Mouse (Mus musculus) kidney, embryonic 15.5 days (tissue): ENCODE data around the gene Wbp1. TPM values are rescaled to one million over a fixed set of nuclear protein-coding genes. Genes with fewer than 3 reads are reported as not detected.
A peak's percentile ranks its signal among the peaks of the same experiment; 100 is the strongest.

Experiments
- ATAC-seq: fragments of 200-750 bp; cut with Nextera tagmentation; replicated peaks from 2 replicates; pipeline ENCODE4 v1.8.0; 2017; ENCODE audit warnings: moderate TSS enrichment; ENCODE audit not compliant: low FRiP score
- H3K27ac ChIP-seq: fragments of 300-500 bp; sonication (generic); 2 replicates; pipeline ENCODE4 v1.5.1; 2015; ENCODE audit warnings: mild to moderate bottlenecking, inconsistent platforms
- H3K27me3 ChIP-seq: fragments of 300-500 bp; sonication (generic); 2 replicates; pipeline ENCODE4 v1.6.1; 2015; ENCODE audit warnings: inconsistent platforms
- H3K36me3 ChIP-seq: fragments of 300-500 bp; sonication (generic); 2 replicates; pipeline ENCODE4 v1.6.1; 2015; ENCODE audit warnings: inconsistent platforms
- H3K4me1 ChIP-seq: fragments of 300-500 bp; sonication (generic); 2 replicates; pipeline ENCODE4 v1.6.1; 2015; ENCODE audit warnings: inconsistent platforms
- H3K4me2 ChIP-seq: fragments of 300-500 bp; sonication (generic); 2 replicates; pipeline ENCODE4 v1.6.1; 2015; ENCODE audit warnings: moderate library complexity, mild to moderate bottlenecking, inconsistent platforms
- H3K4me3 ChIP-seq: fragments of 300-500 bp; sonication (generic); replicated peaks from 2 replicates; pipeline ENCODE4 v1.5.1; 2015; ENCODE audit warnings: mild to moderate bottlenecking, inconsistent platforms
- H3K9ac ChIP-seq: fragments of 300-500 bp; sonication (generic); 2 replicates; pipeline ENCODE4 v1.6.1; 2015; ENCODE audit warnings: mild to moderate bottlenecking, inconsistent platforms
- H3K9me3 ChIP-seq: fragments of 300-500 bp; sonication (generic); replicated peaks from 2 replicates; pipeline ENCODE4 v1.6.1; 2016; ENCODE audit warnings: inconsistent platforms
- WGBS: fragments of 180-500 bp; shearing (Covaris S2); methylation state at CpG from one replicate; pipeline ENCODE4 v1.1.7; 2015; ENCODE audit warnings: mixed read lengths; 5-methylcytosine and 5-hydroxymethylcytosine counted together
- polyA plus RNA-seq: library from polyadenylated mRNA; unstranded; fragments of >200 nt; fragmentation: Nextera tagmentation; extraction: Ambion mirVana; gene quantifications from 2 replicates; pipeline ENCODE4 v1.2.1, GENCODE M21; 2015

Gene Wbp1
- polyA plus RNA-seq, 1 experiment from 2014 or later, result 144 TPM

GRCm38 (mm10) chr6:83111510-83112136, 9.7 kb downstream of the Wbp1 start:
- Histone ChIP-seq H3K9ac (no peak overlapping the region), H3K36me3 (peaks cover 20% of the 10 kb centered on the region), H3K9me3 (no peaks in the 10 kb centered on the region), H3K27ac (no peak overlapping the region), H3K4me2 (no peak overlapping the region), H3K27me3 (no peaks in the 10 kb centered on the region), H3K4me3 (no peak overlapping the region), H3K4me1 (peaks cover 45% of the 10 kb centered on the region)
- no peak for ATAC-seq
- WGBS, result 94% methylated on average over 4 of the region's 4 CpGs

GRCm38 (mm10) chr6:83108762-83109668, 12.3 kb downstream of the Wbp1 start, which contains the start of gene Mrpl53:
Gene Mrpl53 (plus strand): TSS chr6:83109040.
- Histone ChIP-seq H3K4me2 (peak within 1 kb of the TSS; percentile 88), H3K27me3 (no peaks in the 10 kb centered on the region), H3K27ac (peak within 1 kb of the TSS; percentile 89), H3K4me1 (peaks cover 26% of the 10 kb centered on the region), H3K4me3 (peak within 1 kb of the TSS; percentile 76), H3K9ac (peak within 1 kb of the TSS; percentile 90), H3K36me3 (peaks cover 31% of the 10 kb centered on the region), H3K9me3 (no peaks in the 10 kb centered on the region)
- peak; percentile 88 for ATAC-seq
- WGBS, result under 1% methylated on average over 76 of the region's 76 CpGs

- ATAC-seq, result 0 out of 2 replicates have a peak, but pooled peaks have one; percentile 30
- H3K36me3 ChIP-seq, result peaks cover 31% of the 10 kb centered on the region
- H3K9ac ChIP-seq, result peak overlapping the region; percentile 90; the same call in 1 of the 2 replicates
- H3K27ac ChIP-seq, result 0 out of 2 replicates have a peak overlapping the region, but pooled peaks have one; percentile 89
- H3K27me3 ChIP-seq, result no peaks in the 10 kb centered on the region
- no peaks in the 10 kb centered on the region for H3K9me3 ChIP-seq
- WGBS, result 37% methylated on average over 13 of the region's 13 CpGs
- H3K4me1 ChIP-seq, result peaks cover 34% of the 10 kb centered on the region
- peak overlapping the region; percentile 76; the same call in 1 of the 2 replicates for H3K4me3 ChIP-seq
- peak overlapping the region; percentile 88 for H3K4me2 ChIP-seq
These were observed 13.6 kb downstream of the Wbp1 start for GRCm38 (mm10) chr6:83107566-83108400.

- Histone ChIP-seq H3K4me3 (no peak overlapping the region), H3K27ac (no peak overlapping the region), H3K4me1 (peaks cover 37% of the 10 kb centered on the region), H3K4me2 (no peak overlapping the region), H3K9ac (no peak overlapping the region), H3K36me3 (peaks cover 21% of the 10 kb centered on the region), H3K9me3 (no peaks in the 10 kb centered on the region), H3K27me3 (no peaks in the 10 kb centered on the region)
- ATAC-seq, result no peak
- WGBS, result 76% methylated on average over 4 of the region's 4 CpGs
These were observed 17.2 kb downstream of the Wbp1 start for GRCm38 (mm10) chr6:83104158-83104557.

- WGBS, result 57% methylated on average over 11 of the region's 11 CpGs
- ATAC-seq, result no peak
- Histone ChIP-seq H3K27me3 (no peaks in the 10 kb centered on the region), H3K9me3 (no peaks in the 10 kb centered on the region), H3K27ac (no peak overlapping the region), H3K4me1 (peaks cover 36% of the 10 kb centered on the region), H3K4me2 (peak overlapping the region; percentile 97), H3K4me3 (0 out of 2 replicates have a peak overlapping the region, but pooled peaks have one; percentile 80), H3K36me3 (peaks cover 21% of the 10 kb centered on the region), H3K9ac (0 out of 2 replicates have a peak overlapping the region, but pooled peaks have one; percentile 79)
These were observed 18.2 kb downstream of the Wbp1 start for GRCm38 (mm10) chr6:83103130-83103650.

GRCm38 (mm10) chr6:83101688-83102556, 19.4 kb downstream of the Wbp1 start:
- no peaks in the 10 kb centered on the region for H3K9me3 ChIP-seq
- under 1% methylated on average over 73 of the region's 74 CpGs for WGBS
- peak; percentile 89 for ATAC-seq

GRCm38 (mm10) chr6:83101316-83101687, 20.1 kb downstream of the Wbp1 start, which contains the start of the genes Ccdc142 and Gm42688:
Gene Ccdc142 (plus strand): TSS chr6:83101601.
Gene Gm42688 (plus strand): TSS chr6:83101617.
- peak; percentile 84 for ATAC-seq
- Histone ChIP-seq H3K36me3 (peaks cover 9% of the 10 kb centered on the region), H3K27ac (peak within 1 kb of the TSS; percentile 89), H3K4me3 (peak within 1 kb of the TSS; percentile 80), H3K9me3 (no peaks in the 10 kb centered on the region), H3K4me1 (peaks cover 27% of the 10 kb centered on the region), H3K9ac (peak within 1 kb of the TSS; percentile 79), H3K4me2 (peak within 1 kb of the TSS; percentile 97), H3K27me3 (no peaks in the 10 kb centered on the region)
- under 1% methylated on average over 25 of the region's 25 CpGs for WGBS

More at GRCm38 (mm10) chr6:83101688-83102556, 19.4 kb downstream of the Wbp1 start:
- peaks cover 27% of the 10 kb centered on the region for H3K4me1 ChIP-seq
- peak overlapping the region; percentile 79 for H3K9ac ChIP-seq
- no peaks in the 10 kb centered on the region for H3K27me3 ChIP-seq
- H3K27ac ChIP-seq, result peak overlapping the region; percentile 89
- peaks cover 15% of the 10 kb centered on the region for H3K36me3 ChIP-seq
- peak overlapping the region; percentile 80 for H3K4me3 ChIP-seq
- H3K4me2 ChIP-seq, result peak overlapping the region; percentile 97

GRCm38 (mm10) chr6:83098411-83098810, 22.9 kb downstream of the Wbp1 start:
- Histone ChIP-seq H3K4me1 (peaks cover 26% of the 10 kb centered on the region), H3K27me3 (no peaks in the 10 kb centered on the region), H3K4me3 (no peak overlapping the region), H3K9me3 (no peaks in the 10 kb centered on the region), H3K9ac (no peak overlapping the region), H3K36me3 (no peaks in the 10 kb centered on the region), H3K4me2 (no peak overlapping the region), H3K27ac (peak overlapping the region; percentile 75; the same call in 1 of the 2 replicates)
- no peak for ATAC-seq
- WGBS, result 23% methylated on average over 2 of the region's 2 CpGs

- peaks cover 17% of the 10 kb centered on the region for H3K4me1 ChIP-seq
- no peaks in the 10 kb centered on the region for H3K36me3 ChIP-seq
- H3K9ac ChIP-seq, result no peak overlapping the region
- no peak overlapping the region for H3K27ac ChIP-seq
- no peak for ATAC-seq
- no peaks in the 10 kb centered on the region for H3K27me3 ChIP-seq
- WGBS, result 51% methylated on average over 6 of the region's 6 CpGs
- H3K4me3 ChIP-seq, result no peak overlapping the region
- no peaks in the 10 kb centered on the region for H3K9me3 ChIP-seq
- no peak overlapping the region for H3K4me2 ChIP-seq
These were observed 25.4 kb downstream of the Wbp1 start for GRCm38 (mm10) chr6:83095968-83096367.

- H3K9me3 ChIP-seq, result no peaks in the 10 kb centered on the region
- H3K36me3 ChIP-seq, result no peaks in the 10 kb centered on the region
- no peak overlapping the region for H3K4me3 ChIP-seq
- ATAC-seq, result no peak
- peak overlapping the region; percentile 52; the same call in 1 of the 2 replicates for H3K27ac ChIP-seq
- H3K4me2 ChIP-seq, result no peak overlapping the region
- no peak overlapping the region for H3K9ac ChIP-seq
- WGBS, result 25% methylated on average over 6 of the region's 6 CpGs
- peaks cover 25% of the 10 kb centered on the region for H3K4me1 ChIP-seq
- H3K27me3 ChIP-seq, result peaks cover 17% of the 10 kb centered on the region
These were observed 28.8 kb downstream of the Wbp1 start for GRCm38 (mm10) chr6:83092416-83093127.
